Mouse (Mus musculus) erythroblast, embryonic 14.5 days (primary cell): ENCODE data around the gene Sema3f.

ENCODE experiments used
- GATA1 ChIP-seq: IDR thresholded peaks from 2 replicates; pipeline ENCODE4 v1.6.1; 2012; ENCODE audit warnings: low read length, inconsistent platforms, mixed read lengths
- TAL1 ChIP-seq: IDR thresholded peaks from 3 replicates; pipeline ENCODE4 v1.6.1; 2012; ENCODE audit warnings: low read length, inconsistent platforms, mixed read lengths

- no peak for TF ChIP-seq GATA1
- TF ChIP-seq TAL1, result no peak
Observed at GRCm38 (mm10) chr9:107697811-107698521, 12.3 kb downstream of the Sema3f start.
